Mouse (Mus musculus) forebrain, embryonic 15.5 days (tissue): ENCODE results near the gene Artn. TPM values are rescaled to one million over a fixed set of nuclear protein-coding genes. Genes with fewer than 3 reads are reported as not detected.
A peak's percentile ranks its signal among the peaks of the same experiment; 100 is the strongest.

ENCODE experiments used
- ATAC-seq: fragments of 200-750 bp; cut with Nextera tagmentation; replicated peaks from 2 replicates; pipeline ENCODE4 v1.8.0; 2017; ENCODE audit warnings: mild to moderate bottlenecking, moderate TSS enrichment, moderate library complexity
- H3K27ac ChIP-seq: fragments of 300-500 bp; sonication (generic); replicated peaks from 2 replicates; pipeline ENCODE4 v1.5.1; 2015; ENCODE audit warnings: mild to moderate bottlenecking, inconsistent platforms
- H3K27me3 ChIP-seq: fragments of 300-500 bp; sonication (generic); 2 replicates; pipeline ENCODE4 v1.6.1; 2015; ENCODE audit warnings: inconsistent platforms
- H3K36me3 ChIP-seq: fragments of 300-500 bp; sonication (generic); 2 replicates; pipeline ENCODE4 v1.6.1; 2015; ENCODE audit warnings: mild to moderate bottlenecking, inconsistent platforms
- H3K4me1 ChIP-seq: fragments of 300-500 bp; sonication (generic); 2 replicates; pipeline ENCODE4 v1.6.1; 2015; ENCODE audit warnings: inconsistent platforms
- H3K4me2 ChIP-seq: fragments of 300-500 bp; sonication (generic); replicated peaks from 2 replicates; pipeline ENCODE4 v1.6.1; 2015; ENCODE audit warnings: mild to moderate bottlenecking, inconsistent platforms
- H3K4me3 ChIP-seq: fragments of 300-500 bp; sonication (generic); 2 replicates; pipeline ENCODE4 v1.5.1; 2015; ENCODE audit warnings: mild to moderate bottlenecking, inconsistent platforms
- H3K9ac ChIP-seq: fragments of 300-500 bp; sonication (generic); replicated peaks from 2 replicates; pipeline ENCODE4 v1.6.1; 2015; ENCODE audit warnings: mild to moderate bottlenecking, inconsistent platforms
- H3K9me3 ChIP-seq: fragments of 300-500 bp; sonication (generic); 2 replicates; pipeline ENCODE4 v1.6.1; 2016; ENCODE audit warnings: inconsistent platforms
- WGBS: fragments of 180-500 bp; shearing (Covaris S2); methylation state at CpG from one replicate; pipeline ENCODE4 v1.1.7; 2015; ENCODE audit warnings: mixed read lengths; 5-methylcytosine and 5-hydroxymethylcytosine counted together
- polyA plus RNA-seq: library from polyadenylated mRNA; unstranded; fragments of >200 nt; fragmentation: Nextera tagmentation; extraction: Ambion mirVana; gene quantifications from 2 replicates; pipeline ENCODE4 v1.2.1, GENCODE M21; 2015

The Artn gene
- polyA plus RNA-seq, 1 experiment from 2014 or later = 0.10 TPM

- Histone ChIP-seq H3K4me3 (no peak overlapping the region), H3K4me1 (peaks cover 13% of the 10 kb centered on the region), H3K9me3 (no peaks in the 10 kb centered on the region), H3K27ac (no peak overlapping the region), H3K4me2 (no peak overlapping the region), H3K27me3 (no peaks in the 10 kb centered on the region), H3K36me3 (no peaks in the 10 kb centered on the region), H3K9ac (no peak overlapping the region)
- ATAC-seq = no peak
- 40% methylated on average over 5 of the region's 5 CpGs for WGBS
Observed at GRCm38 (mm10) chr4:117943317-117943716, 13.8 kb upstream of the Artn start.

GRCm38 (mm10) chr4:117936964-117937363, 7.4 kb upstream of the Artn start:
- Histone ChIP-seq H3K27ac (no peak overlapping the region), H3K4me2 (no peak overlapping the region), H3K36me3 (no peaks in the 10 kb centered on the region), H3K4me3 (no peak overlapping the region), H3K9me3 (no peaks in the 10 kb centered on the region), H3K4me1 (no peaks in the 10 kb centered on the region), H3K9ac (no peak overlapping the region), H3K27me3 (no peaks in the 10 kb centered on the region)
- 94% methylated on average over 5 of the region's 5 CpGs for WGBS
- ATAC-seq = no peak

GRCm38 (mm10) chr4:117934081-117934480, 4.5 kb upstream of the Artn start:
- ATAC-seq = no peak
- 86% methylated on average over 4 of the region's 4 CpGs for WGBS

GRCm38 (mm10) chr4:117933248-117933647, 3.7 kb upstream of the Artn start:
- Histone ChIP-seq H3K27ac (no peak overlapping the region), H3K9ac (no peak overlapping the region), H3K4me1 (peaks cover 15% of the 10 kb centered on the region), H3K9me3 (no peaks in the 10 kb centered on the region), H3K36me3 (no peaks in the 10 kb centered on the region), H3K4me2 (no peak overlapping the region), H3K27me3 (peaks cover 22% of the 10 kb centered on the region), H3K4me3 (no peak overlapping the region)
- WGBS = 88% methylated on average over 5 of the region's 5 CpGs
- ATAC-seq = no peak

More at GRCm38 (mm10) chr4:117934081-117934480, 4.5 kb upstream of the Artn start:
- Histone ChIP-seq H3K27ac (no peak overlapping the region), H3K27me3 (peaks cover 14% of the 10 kb centered on the region), H3K4me1 (peaks cover 7% of the 10 kb centered on the region), H3K4me2 (no peak overlapping the region), H3K36me3 (no peaks in the 10 kb centered on the region), H3K4me3 (no peak overlapping the region), H3K9ac (no peak overlapping the region), H3K9me3 (no peaks in the 10 kb centered on the region)

GRCm38 (mm10) chr4:117928699-117929241, 793 bp downstream of the Artn start:
- WGBS = 2% methylated on average over 13 of the region's 13 CpGs
- ATAC-seq = 0 out of 2 replicates have a peak, but pooled peaks have one; percentile 7
- peak overlapping the region; percentile 20 for H3K4me3 ChIP-seq

GRCm38 (mm10) chr4:117928234-117928633, 1.3 kb downstream of the Artn start:
- H3K4me1 ChIP-seq = peaks cover 33% of the 10 kb centered on the region
- no peak overlapping the region for H3K4me2 ChIP-seq
- H3K4me3 ChIP-seq = no peak overlapping the region
- H3K9ac ChIP-seq = no peak overlapping the region
- H3K36me3 ChIP-seq = no peaks in the 10 kb centered on the region
- H3K9me3 ChIP-seq = no peaks in the 10 kb centered on the region
- H3K27ac ChIP-seq = no peak overlapping the region
- peak; percentile 47 for ATAC-seq
- peaks cover 52% of the 10 kb centered on the region for H3K27me3 ChIP-seq
- WGBS = 15% methylated on average over 6 of the region's 6 CpGs

More at GRCm38 (mm10) chr4:117928699-117929241, 793 bp downstream of the Artn start:
- no peaks in the 10 kb centered on the region for H3K9me3 ChIP-seq
- H3K9ac ChIP-seq = peak overlapping the region; percentile 6; the same call in 1 of the 2 replicates
- peaks cover 52% of the 10 kb centered on the region for H3K27me3 ChIP-seq
- H3K4me2 ChIP-seq = peak overlapping the region; percentile 48
- no peaks in the 10 kb centered on the region for H3K36me3 ChIP-seq
- peaks cover 33% of the 10 kb centered on the region for H3K4me1 ChIP-seq
- H3K27ac ChIP-seq = no peak overlapping the region

- peak overlapping the region; percentile 48 for H3K4me3 ChIP-seq
- H3K4me1 ChIP-seq = peaks cover 33% of the 10 kb centered on the region
- whole genome bisulfite sequencing = under 1% methylated on average over 70 of the region's 71 CpGs
- H3K9ac ChIP-seq = peak overlapping the region; percentile 58
- H3K9me3 ChIP-seq = no peaks in the 10 kb centered on the region
- peak overlapping the region; percentile 88 for H3K4me2 ChIP-seq
- ATAC-seq = peak; percentile 67
- H3K27me3 ChIP-seq = peaks cover 52% of the 10 kb centered on the region
- H3K27ac ChIP-seq = no peak overlapping the region
- H3K36me3 ChIP-seq = no peaks in the 10 kb centered on the region
Observed at GRCm38 (mm10) chr4:117926545-117927482, 2.7 kb downstream of the Artn start.

- Histone ChIP-seq H3K4me2 (no peak overlapping the region), H3K36me3 (no peaks in the 10 kb centered on the region), H3K27ac (no peak overlapping the region), H3K9ac (no peak overlapping the region), H3K27me3 (peaks cover 46% of the 10 kb centered on the region), H3K9me3 (no peaks in the 10 kb centered on the region), H3K4me1 (peaks cover 33% of the 10 kb centered on the region), H3K4me3 (no peak overlapping the region)
- 76% methylated on average over 4 of the region's 6 CpGs for WGBS
- no peak for ATAC-seq
Observed at GRCm38 (mm10) chr4:117924916-117925315, 4.6 kb downstream of the Artn start.

GRCm38 (mm10) chr4:117923450-117923849, 6.1 kb downstream of the Artn start:
- 40% methylated on average over 2 of the region's 2 CpGs for WGBS
- H3K4me3 ChIP-seq = no peak overlapping the region
- peaks cover 19% of the 10 kb centered on the region for H3K4me1 ChIP-seq
- no peaks in the 10 kb centered on the region for H3K9me3 ChIP-seq
- no peak overlapping the region for H3K9ac ChIP-seq
- peaks cover 32% of the 10 kb centered on the region for H3K27me3 ChIP-seq
- no peak for ATAC-seq
- no peak overlapping the region for H3K27ac ChIP-seq
- H3K36me3 ChIP-seq = no peaks in the 10 kb centered on the region
- no peak overlapping the region for H3K4me2 ChIP-seq

- Histone ChIP-seq H3K27ac (no peak overlapping the region), H3K9me3 (no peaks in the 10 kb centered on the region), H3K9ac (no peak overlapping the region), H3K4me1 (peaks cover 3% of the 10 kb centered on the region; the same call in 1 of the 2 replicates), H3K36me3 (no peaks in the 10 kb centered on the region), H3K4me3 (no peak overlapping the region), H3K27me3 (peaks cover 14% of the 10 kb centered on the region; the same call in 1 of the 2 replicates), H3K4me2 (no peak overlapping the region)
- WGBS = 94% methylated on average over 2 of the region's 2 CpGs
- ATAC-seq = no peak
Observed at GRCm38 (mm10) chr4:117921358-117921757, 8.2 kb downstream of the Artn start.

GRCm38 (mm10) chr4:117918762-117919161, 10.8 kb downstream of the Artn start:
- ATAC-seq = no peak
- no peaks in the 10 kb centered on the region for H3K36me3 ChIP-seq
- peaks cover 15% of the 10 kb centered on the region for H3K4me1 ChIP-seq
- H3K4me3 ChIP-seq = no peak overlapping the region
- H3K9ac ChIP-seq = no peak overlapping the region
- WGBS = 91% methylated on average over 5 of the region's 5 CpGs
- no peaks in the 10 kb centered on the region for H3K9me3 ChIP-seq
- no peak overlapping the region for H3K4me2 ChIP-seq
- no peaks in the 10 kb centered on the region for H3K27me3 ChIP-seq
- H3K27ac ChIP-seq = no peak overlapping the region

GRCm38 (mm10) chr4:117918261-117918660, 11.3 kb downstream of the Artn start:
- Histone ChIP-seq H3K4me1 (peaks cover 20% of the 10 kb centered on the region), H3K27ac (no peak overlapping the region), H3K36me3 (no peaks in the 10 kb centered on the region), H3K9ac (no peak overlapping the region), H3K27me3 (no peaks in the 10 kb centered on the region), H3K4me2 (no peak overlapping the region), H3K4me3 (no peak overlapping the region), H3K9me3 (no peaks in the 10 kb centered on the region)
- no peak for ATAC-seq
- WGBS = 47% methylated on average over 3 of the region's 3 CpGs
